Comparison of ENCODE assay signal across 8 mouse cellular contexts in the genomic region with DNA sequence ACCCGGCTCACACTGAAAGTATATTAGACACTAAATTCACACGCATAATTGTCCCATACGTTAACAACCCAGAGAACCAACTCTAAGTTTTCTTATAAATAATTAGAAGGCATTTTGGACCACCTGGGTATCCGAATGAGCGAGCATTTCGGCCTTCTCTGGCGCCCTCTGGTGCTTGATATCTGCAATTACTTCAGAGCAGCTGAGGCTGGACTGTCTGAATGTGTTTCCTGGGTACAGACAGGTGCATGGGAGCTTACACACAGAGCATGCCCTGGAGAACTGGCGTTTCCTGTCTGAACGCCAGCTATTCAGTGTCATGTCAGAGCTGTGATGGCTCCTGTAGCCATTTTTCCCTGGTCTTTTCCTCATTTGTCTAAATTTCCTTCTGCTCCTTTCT. TPM values are rescaled to one million over a fixed set of nuclear protein-coding genes. Genes with fewer than 3 reads are reported as not detected.
DNase-seq lines count a peak whose midpoint lies in the region; ATAC-seq lines count a peak whose summit lies in the region.

No protein-coding gene starts in this region.

- 6% methylated on average over 9 of the region's 9 CpGs for WGBS in heart, embryonic 11.5 days (ENCODE audit: insufficient replicate concordance)
- WGBS in embryonic facial prominence, embryonic 10.5 days, result 5% methylated on average over 9 of the region's 9 CpGs

- H3K4me1 ChIP-seq in heart, embryonic 11.5 days (ENCODE audit: control insufficient read depth, insufficient read depth, low read length), result 0 out of 2 replicates have a peak, but pooled peaks cover 4% of the 10 kb centered on the region
- peaks cover 8% of the 10 kb centered on the region; the same call in 1 of the 2 replicates for H3K4me1 ChIP-seq in embryonic facial prominence, embryonic 10.5 days

- peak; percentile 43 to 80 for DNase-seq in heart, adult 18-20 months
- peak; percentile 75 for DNase-seq in A20 (ENCODE audit: low read depth, low spot score)
- DNase-seq in adrenal gland, postnatal 10 days, result peak; percentile 71
- peak; percentile 63 for DNase-seq in embryonic facial prominence, embryonic 10.5 days (ENCODE audit: low spot score)
- DNase-seq in kidney, adult 9 months, result peak; percentile 62
- DNase-seq in lung, postnatal 36 days, result peak; percentile 69
- peak; percentile 47 to 81 for DNase-seq in spleen, postnatal 4 days (ENCODE audit: low spot score in 2 of 2)

- no peak overlapping the region for H3K4me3 ChIP-seq in heart, embryonic 11.5 days (ENCODE audit: low read depth, low read length)
- H3K4me3 ChIP-seq in embryonic facial prominence, embryonic 10.5 days, result no peak overlapping the region

- no peaks in the 10 kb centered on the region for H3K9me3 ChIP-seq in heart, embryonic 11.5 days (replicated peaks; ENCODE audit: control insufficient read depth, low read length)
- peaks cover 5% of the 10 kb centered on the region; the same call in 1 of the 2 replicates for H3K9me3 ChIP-seq in embryonic facial prominence, embryonic 10.5 days

- H3K4me2 ChIP-seq in heart, embryonic 11.5 days, result no peak overlapping the region

- H3K36me3 ChIP-seq in heart, embryonic 11.5 days (ENCODE audit: control insufficient read depth, insufficient read depth, low read length), result no peaks in the 10 kb centered on the region
- no peaks in the 10 kb centered on the region for H3K36me3 ChIP-seq in embryonic facial prominence, embryonic 10.5 days (replicated peaks)

- peaks cover 18% of the 10 kb centered on the region for H3K27me3 ChIP-seq in heart, embryonic 11.5 days (ENCODE audit: control insufficient read depth, insufficient read depth, low read length)
- H3K27me3 ChIP-seq in embryonic facial prominence, embryonic 10.5 days (replicated peaks; ENCODE audit: low read depth, poor library complexity, severe bottlenecking), result peaks cover 91% of the 10 kb centered on the region

- no peak overlapping the region for H3K27ac ChIP-seq in heart, embryonic 11.5 days (ENCODE audit: low read depth, low read length)
- H3K27ac ChIP-seq in embryonic facial prominence, embryonic 10.5 days (replicated peaks), result no peak overlapping the region

- ATAC-seq in heart, embryonic 11.5 days (replicated peaks; ENCODE audit: insufficient number of reproducible peaks, low FRiP score, low TSS enrichment), result no peak

- no peak overlapping the region for H3K9ac ChIP-seq in heart, embryonic 11.5 days (ENCODE audit: low read depth, low read length)

RNA-seq across cellular contexts. Expression of a gene that starts 4.1 kb away (rescaled TPM):
- total RNA-seq in heart, adult 18-20 months (2021), result 10 to 100 TPM; 24.7 to 25.1 TPM
- 14.5 and 17.0 TPM in 2 replicates for polyA plus RNA-seq in heart, embryonic 11.5 days (2014; fragmentation: Nextera tagmentation; extraction: Ambion mirVana)
- 10 to 100 TPM; 16.1 to 17.7 TPM for total RNA-seq in adrenal gland, postnatal 10 days (2021)
- polyA plus RNA-seq in embryonic facial prominence, embryonic 10.5 days (2016; fragmentation: Nextera tagmentation; extraction: Ambion mirVana), result 4.8 and 5.6 TPM in 2 replicates

RNA-seq across cellular contexts. Expression of a gene that starts 23.4 kb away (rescaled TPM):
- total RNA-seq in heart, adult 18-20 months (2021), result 10 to 100 TPM; 15.3 to 16.0 TPM
- 51.6 and 51.9 TPM in 2 replicates for polyA plus RNA-seq in heart, embryonic 11.5 days (2014; fragmentation: Nextera tagmentation; extraction: Ambion mirVana)
- 10 to 100 TPM; 23.2 to 26.7 TPM for total RNA-seq in adrenal gland, postnatal 10 days (2021)
- polyA plus RNA-seq in embryonic facial prominence, embryonic 10.5 days (2016; fragmentation: Nextera tagmentation; extraction: Ambion mirVana), result 58.5 and 68.6 TPM in 2 replicates
